Mouse (Mus musculus) lung, postnatal 0 days (tissue): ENCODE data around the gene Asic2. TPM values are rescaled to one million over a fixed set of nuclear protein-coding genes. Genes with fewer than 3 reads are reported as not detected.

Source experiments
- ATAC-seq: fragments of 200-750 bp; cut with Nextera tagmentation; 2 replicates; pipeline ENCODE4 v1.8.0; 2017; ENCODE audit warnings: moderate library complexity
- DNase-seq: peaks from one replicate; pipeline ENCODE4 v3.0.0-alpha.2; 2016; ENCODE audit warnings: low spot score
- H3K27ac ChIP-seq: fragments of 300-500 bp; sonication (generic); 2 replicates; pipeline ENCODE4 v1.5.1; 2014; ENCODE audit warnings: antibody characterized with exemption, mild to moderate bottlenecking, low read length, mixed read lengths
- H3K27me3 ChIP-seq: fragments of 300-500 bp; sonication (generic); replicated peaks from 2 replicates; pipeline ENCODE4 v1.6.1; 2014; ENCODE audit warnings: low read length, mixed read lengths; ENCODE audit not compliant: insufficient read depth
- H3K36me3 ChIP-seq: fragments of 300-500 bp; sonication (generic); 2 replicates; pipeline ENCODE4 v1.6.1; 2014; ENCODE audit warnings: low read length, mixed read lengths; ENCODE audit not compliant: insufficient read depth
- H3K4me1 ChIP-seq: fragments of 300-500 bp; sonication (generic); 2 replicates; pipeline ENCODE4 v1.6.1; 2014; ENCODE audit warnings: antibody characterized with exemption, low read depth, low read length, mixed read lengths; ENCODE audit not compliant: insufficient read depth
- H3K4me2 ChIP-seq: fragments of 300-500 bp; sonication (generic); replicated peaks from 2 replicates; pipeline ENCODE4 v1.6.1; 2014; ENCODE audit warnings: low read depth, mild to moderate bottlenecking, low read length, moderate library complexity, mixed read lengths
- H3K4me3 ChIP-seq: fragments of 300-500 bp; sonication (generic); 2 replicates; pipeline ENCODE4 v1.5.1; 2014; ENCODE audit warnings: low read depth, low read length
- H3K9ac ChIP-seq: fragments of 300-500 bp; sonication (generic); replicated peaks from 2 replicates; pipeline ENCODE4 v1.6.1; 2014; ENCODE audit warnings: low read depth, mild to moderate bottlenecking
- H3K9me3 ChIP-seq: fragments of 300-500 bp; sonication (generic); 2 replicates; pipeline ENCODE4 v1.6.1; 2016; ENCODE audit warnings: low read length, mixed read lengths
- CTCF ChIP-seq: IDR thresholded peaks from 2 replicates; pipeline ENCODE4 v1.5.1; 2016; ENCODE audit warnings: antibody characterized with exemption, mild to moderate bottlenecking
- EP300 ChIP-seq: IDR thresholded peaks from 2 replicates; pipeline ENCODE4 v1.6.1; 2016; ENCODE audit warnings: antibody characterized with exemption, mild to moderate bottlenecking, control low read depth
- WGBS: fragments of 180-500 bp; shearing (Covaris S2); extraction: QIAGEN DNeasy Blood & Tissue Kit; methylation state at CpG from one replicate; pipeline ENCODE4 v1.1.7; 2014; 5-methylcytosine and 5-hydroxymethylcytosine counted together
- polyA plus RNA-seq: library from polyadenylated mRNA; unstranded; fragments of >200 nt; fragmentation: Nextera tagmentation; extraction: Ambion mirVana; gene quantifications from 2 replicates; pipeline ENCODE4 v1.2.1, GENCODE M21; 2015

Gene Asic2
- polyA plus RNA-seq, 1 experiment from 2014 or later: 0.06 TPM

DNA sequence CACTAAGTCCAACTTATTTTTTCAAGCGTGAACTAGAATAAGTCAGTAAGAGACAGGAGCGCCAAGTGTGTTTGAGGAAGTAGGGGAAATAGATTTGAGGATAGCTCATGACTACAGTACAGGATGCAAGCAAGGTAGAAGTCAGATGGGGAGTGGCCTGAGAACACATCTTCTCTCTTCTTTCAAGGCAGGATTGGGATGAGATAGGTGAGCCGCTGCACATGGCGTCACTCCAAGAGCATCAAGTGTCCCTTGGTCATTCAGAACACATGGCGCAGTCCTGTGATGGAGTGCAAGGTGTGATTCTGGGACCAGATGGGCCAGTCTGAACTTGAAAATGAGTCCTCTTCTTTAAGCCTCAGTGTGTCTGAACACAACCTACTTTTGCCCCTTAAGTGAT is 366.5 kb downstream of the Asic2 start:
- Histone ChIP-seq H3K4me2 (no peak overlapping the region), H3K27me3 (no peaks in the 10 kb centered on the region), H3K36me3 (no peaks in the 10 kb centered on the region), H3K9me3 (no peaks in the 10 kb centered on the region), H3K4me3 (no peak overlapping the region), H3K9ac (no peak overlapping the region), H3K4me1 (no peaks in the 10 kb centered on the region), H3K27ac (no peak overlapping the region)
- TF ChIP-seq CTCF (no peak), EP300 (no peak)
- ATAC-seq (no peak), DNase-seq (no peak)
- WGBS: 90% methylated on average over 5 of the region's 5 CpGs

DNA sequence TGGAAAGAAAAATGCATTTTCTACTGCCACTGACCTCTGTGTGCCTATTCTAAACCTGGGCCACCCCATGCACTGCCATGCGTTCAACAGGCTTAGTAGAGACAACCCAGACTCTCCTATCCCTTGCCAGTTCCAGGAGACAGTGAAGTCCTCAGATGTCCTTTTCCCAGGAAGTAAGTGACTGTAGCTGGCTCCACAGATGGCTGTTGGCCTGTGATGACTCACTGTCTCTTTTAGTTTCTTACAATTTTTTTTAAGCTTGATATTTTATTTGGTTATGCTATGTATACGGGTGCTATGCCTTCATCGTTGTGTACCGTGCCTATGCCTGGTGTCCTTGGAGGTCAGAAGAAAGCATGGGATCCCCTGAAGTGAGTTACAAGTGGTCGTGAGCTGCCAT is 370.7 kb downstream of the Asic2 start:
- TF ChIP-seq EP300: no peak
- TF ChIP-seq CTCF: no peak
- 77% methylated on average over 5 of the region's 5 CpGs for WGBS
- ATAC-seq (no peak), DNase-seq (no peak)
- H3K9me3 ChIP-seq: no peaks in the 10 kb centered on the region
- no peaks in the 10 kb centered on the region for H3K4me1 ChIP-seq
- H3K27ac ChIP-seq: no peak overlapping the region
- H3K4me2 ChIP-seq: no peak overlapping the region
- H3K36me3 ChIP-seq: no peaks in the 10 kb centered on the region
- H3K4me3 ChIP-seq: no peak overlapping the region
- no peak overlapping the region for H3K9ac ChIP-seq
- H3K27me3 ChIP-seq: no peaks in the 10 kb centered on the region

DNA sequence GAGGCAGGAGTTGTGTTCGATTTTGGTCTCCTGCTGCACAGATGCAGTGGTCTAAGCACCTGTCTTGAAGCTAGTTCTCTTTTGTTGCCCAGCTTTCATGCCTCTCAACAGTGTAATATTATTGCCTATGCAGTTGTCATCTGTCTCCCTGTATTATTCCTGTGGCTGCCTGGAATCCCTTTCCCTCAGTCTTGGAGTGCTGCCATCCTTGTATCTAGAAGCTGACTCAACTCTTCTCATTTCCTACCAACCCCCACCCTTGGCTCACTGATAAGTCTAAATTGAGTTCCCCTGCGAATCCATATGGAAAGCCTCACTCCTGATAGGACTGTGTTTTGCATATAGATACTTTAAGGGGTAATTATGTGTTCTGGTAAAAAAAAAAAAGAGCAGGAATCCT is 373.0 kb downstream of the Asic2 start:
- H3K4me1 ChIP-seq: no peaks in the 10 kb centered on the region
- H3K27ac ChIP-seq: no peak overlapping the region

DNA sequence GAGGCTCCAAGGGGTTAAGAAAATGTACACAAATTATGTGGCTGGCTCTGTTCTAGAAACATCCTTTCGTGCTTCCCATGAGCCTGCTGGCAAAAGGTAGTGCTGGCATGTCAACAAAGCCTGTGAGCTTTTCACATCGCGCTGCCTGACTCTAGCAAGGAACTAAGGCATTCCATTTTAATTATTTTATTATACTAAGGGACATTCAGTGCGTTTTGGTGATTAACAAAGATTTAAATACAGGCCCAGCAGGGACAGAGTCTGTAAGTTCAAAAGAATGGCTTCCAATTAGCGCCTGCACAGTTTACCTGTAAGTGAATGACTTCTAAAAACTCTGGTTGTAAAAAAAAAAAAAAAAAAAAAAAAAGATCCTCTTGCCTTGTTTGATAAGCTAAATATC is 375.5 kb downstream of the Asic2 start:
- WGBS: 47% methylated on average over 5 of the region's 5 CpGs
- DNase-seq: no peak
- H3K27ac ChIP-seq: no peak overlapping the region
- H3K27me3 ChIP-seq: no peaks in the 10 kb centered on the region
- TF ChIP-seq EP300 (no peak), CTCF (no peak)
- no peaks in the 10 kb centered on the region for H3K4me1 ChIP-seq
- no peak for ATAC-seq
- no peaks in the 10 kb centered on the region for H3K9me3 ChIP-seq
- H3K4me3 ChIP-seq: no peak overlapping the region
- no peak overlapping the region for H3K9ac ChIP-seq
- H3K36me3 ChIP-seq: no peaks in the 10 kb centered on the region
- H3K4me2 ChIP-seq: no peak overlapping the region

More for the DNA sequence above, 373.0 kb downstream of the Asic2 start:
- Histone ChIP-seq H3K36me3 (no peaks in the 10 kb centered on the region), H3K9me3 (no peaks in the 10 kb centered on the region), H3K9ac (no peak overlapping the region), H3K4me2 (no peak overlapping the region), H3K4me3 (no peak overlapping the region), H3K27me3 (no peaks in the 10 kb centered on the region)
- TF ChIP-seq EP300: no peak
- no peak for TF ChIP-seq CTCF
- peak; percentile 5 for DNase-seq
- ATAC-seq: no peak
- WGBS: 61% methylated on average over 2 of the region's 2 CpGs

DNA sequence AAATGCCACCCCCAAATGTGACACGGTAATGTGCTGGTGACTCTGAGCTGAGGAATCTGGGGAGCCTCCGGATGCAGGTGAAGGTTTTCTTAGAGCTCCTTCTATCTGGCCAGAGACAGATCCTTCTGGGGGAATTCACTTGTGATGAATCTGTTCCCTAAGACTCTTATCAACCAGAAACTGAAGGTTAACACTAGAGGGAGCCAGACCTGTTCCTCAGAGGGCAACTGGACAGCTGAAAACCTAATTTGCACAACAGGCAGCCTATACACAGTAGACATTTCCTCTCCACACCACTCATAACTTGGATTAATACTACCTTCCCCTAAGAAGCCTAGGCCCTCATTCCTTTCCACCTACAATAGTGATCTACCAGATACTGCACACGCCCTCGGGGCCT is 377.3 kb downstream of the Asic2 start:
- H3K4me2 ChIP-seq: no peak overlapping the region
- no peak overlapping the region for H3K9ac ChIP-seq
- 66% methylated on average over 4 of the region's 4 CpGs for WGBS
- H3K27me3 ChIP-seq: no peaks in the 10 kb centered on the region
- no peak overlapping the region for H3K4me3 ChIP-seq
- H3K9me3 ChIP-seq: no peaks in the 10 kb centered on the region
- no peak for ATAC-seq
- peak; percentile 49 for TF ChIP-seq CTCF
- TF ChIP-seq EP300: no peak
- H3K27ac ChIP-seq: no peak overlapping the region
- H3K4me1 ChIP-seq: no peaks in the 10 kb centered on the region
- H3K36me3 ChIP-seq: no peaks in the 10 kb centered on the region
- DNase-seq: peak; percentile 49

DNA sequence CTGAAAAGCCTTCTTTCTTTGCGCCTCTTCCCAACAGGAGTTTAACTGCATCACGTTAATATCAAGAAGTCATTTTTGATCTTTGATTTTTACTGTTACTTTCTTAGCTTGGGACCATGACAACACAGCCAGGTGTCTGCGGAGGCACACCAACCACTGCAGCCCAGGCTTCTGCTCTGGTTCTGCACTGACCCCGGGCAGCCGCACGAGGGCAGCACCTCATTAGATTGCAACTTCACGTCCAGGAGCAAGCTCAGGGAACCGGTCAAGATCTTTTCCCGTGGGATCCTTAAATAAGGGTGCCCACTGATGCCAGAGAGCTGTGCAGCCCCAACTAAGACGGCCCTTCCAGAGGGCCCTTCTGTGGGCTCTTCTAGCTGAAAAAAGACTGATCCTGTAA is 379.6 kb downstream of the Asic2 start:
- Histone ChIP-seq H3K4me1 (no peaks in the 10 kb centered on the region), H3K27ac (no peak overlapping the region), H3K27me3 (no peaks in the 10 kb centered on the region), H3K9me3 (no peaks in the 10 kb centered on the region), H3K36me3 (no peaks in the 10 kb centered on the region), H3K9ac (no peak overlapping the region), H3K4me2 (no peak overlapping the region), H3K4me3 (no peak overlapping the region)
- WGBS: 11% methylated on average over 10 of the region's 10 CpGs
- DNase-seq (peak; percentile 44), ATAC-seq (no peak)
- TF ChIP-seq CTCF (peak; percentile 79), EP300 (no peak)

DNA sequence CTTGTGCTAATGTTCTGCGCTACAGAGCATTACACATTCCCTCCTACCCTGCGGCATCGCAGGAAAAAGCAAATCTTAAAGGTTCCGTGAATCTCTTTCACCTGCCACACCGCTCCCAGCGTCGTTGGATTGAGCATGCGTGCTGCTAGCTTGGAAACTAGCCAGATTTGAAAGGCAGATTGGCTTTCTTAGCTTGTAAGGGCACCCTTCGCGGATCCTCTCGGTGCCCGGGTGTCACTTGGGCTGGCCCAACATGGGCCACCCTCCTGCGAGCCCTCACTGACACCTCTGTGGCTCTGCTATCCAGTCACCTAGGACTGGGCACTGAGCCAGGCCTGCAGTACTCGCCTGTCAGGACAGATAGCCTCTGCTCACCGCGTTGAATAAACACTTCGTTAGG is 380.3 kb downstream of the Asic2 start:
- DNase-seq (peak; percentile 4), ATAC-seq (no peak)
- Histone ChIP-seq H3K4me2 (no peak overlapping the region), H3K9me3 (no peaks in the 10 kb centered on the region), H3K36me3 (no peaks in the 10 kb centered on the region), H3K4me1 (no peaks in the 10 kb centered on the region), H3K27ac (no peak overlapping the region), H3K4me3 (no peak overlapping the region), H3K27me3 (no peaks in the 10 kb centered on the region), H3K9ac (no peak overlapping the region)
- WGBS: 44% methylated on average over 17 of the region's 17 CpGs
- TF ChIP-seq CTCF (no peak), EP300 (no peak)
